Comparison of ENCODE assay signal across 8 mouse cellular contexts in the genomic region with DNA sequence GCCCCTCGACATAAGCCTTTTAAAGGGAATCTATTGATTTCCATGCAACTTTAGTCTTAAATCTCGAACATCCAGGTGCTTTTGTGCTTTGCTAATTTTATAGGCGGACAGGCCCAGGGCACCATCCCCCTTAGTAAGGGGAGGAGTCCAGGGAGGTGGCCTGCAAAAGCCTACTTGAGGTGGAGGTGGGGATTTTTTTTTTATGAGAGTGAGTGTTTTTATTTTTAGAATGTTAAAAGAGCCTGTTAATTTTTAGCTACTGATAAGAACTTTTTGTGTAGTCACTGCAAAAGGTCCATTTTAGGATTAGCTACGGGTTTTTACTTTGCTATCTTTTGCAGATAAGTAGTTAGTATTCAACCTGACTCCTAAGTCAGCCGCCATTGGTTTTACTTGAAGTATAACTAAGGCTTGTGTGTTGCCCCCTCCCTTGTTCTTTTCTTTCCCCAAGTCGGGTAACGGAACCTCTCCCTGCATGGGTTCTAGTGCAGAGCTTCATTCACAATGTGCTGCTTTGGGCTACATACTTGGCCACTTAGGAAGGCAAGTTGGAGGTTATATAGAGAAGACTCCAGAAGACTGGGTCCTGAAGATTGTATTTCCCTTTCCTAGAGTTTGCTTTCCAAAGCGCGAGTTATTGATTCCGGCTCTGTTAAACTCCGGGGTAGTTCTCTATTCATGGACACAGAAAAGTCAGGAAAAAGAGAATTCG. TPM values are rescaled to one million over a fixed set of nuclear protein-coding genes. Genes with fewer than 3 reads are reported as not detected.
A peak's percentile ranks its signal among the peaks of the same experiment; 100 is the strongest.
DNase-seq lines count a peak whose midpoint lies in the region; ATAC-seq and TF ChIP-seq lines count a peak whose summit lies in the region.

No protein-coding gene starts in this region.

- H3K4me2 ChIP-seq in forebrain, embryonic 13.5 days = peak overlapping the region; percentile 67
- H3K4me2 ChIP-seq in intestine, postnatal 0 days (replicated peaks; ENCODE audit: low read depth) = peak overlapping the region; percentile 67
- peak overlapping the region; percentile 87 for H3K4me2 ChIP-seq in stomach, postnatal 0 days (replicated peaks; ENCODE audit: low read depth)

- TF ChIP-seq CTCF in intestine, postnatal 0 days (IDR thresholded peaks at IDR 0.05; ENCODE audit: low read depth) = no peak
- TF ChIP-seq CTCF in stomach, postnatal 0 days (IDR thresholded peaks at IDR 0.05; ENCODE audit: low read depth) = no peak

- H3K27me3 ChIP-seq in forebrain, embryonic 13.5 days = no peaks in the 10 kb centered on the region
- no peaks in the 10 kb centered on the region for H3K27me3 ChIP-seq in intestine, postnatal 0 days (replicated peaks; ENCODE audit: control insufficient read depth, insufficient read depth, low read length)
- no peaks in the 10 kb centered on the region for H3K27me3 ChIP-seq in stomach, postnatal 0 days (ENCODE audit: control insufficient read depth, insufficient read depth, low read length)

- peaks cover 14% of the 10 kb centered on the region for H3K4me1 ChIP-seq in forebrain, embryonic 13.5 days
- H3K4me1 ChIP-seq in intestine, postnatal 0 days (replicated peaks; ENCODE audit: control insufficient read depth, insufficient read depth, low read length) = 0 out of 2 replicates have a peak, but pooled peaks cover 3% of the 10 kb centered on the region
- no peaks in the 10 kb centered on the region; the same call in 1 of the 2 replicates for H3K4me1 ChIP-seq in stomach, postnatal 0 days (replicated peaks; ENCODE audit: control insufficient read depth, insufficient read depth)

- no peaks in the 10 kb centered on the region for H3K9me3 ChIP-seq in forebrain, embryonic 13.5 days (replicated peaks)
- no peaks in the 10 kb centered on the region for H3K9me3 ChIP-seq in intestine, postnatal 0 days (ENCODE audit: control insufficient read depth)
- no peaks in the 10 kb centered on the region for H3K9me3 ChIP-seq in stomach, postnatal 0 days (ENCODE audit: control insufficient read depth, low read length)

- H3K4me3 ChIP-seq in forebrain, embryonic 13.5 days = peak overlapping the region; percentile 96
- H3K4me3 ChIP-seq in intestine, postnatal 0 days (ENCODE audit: low read depth, low read length) = peak overlapping the region; percentile 67
- peak overlapping the region; percentile 90 for H3K4me3 ChIP-seq in stomach, postnatal 0 days (ENCODE audit: low read depth, low read length)

- 49% methylated on average over 12 of the region's 12 CpGs for WGBS in forebrain, embryonic 13.5 days
- WGBS in intestine, postnatal 0 days = 20% methylated on average over 12 of the region's 12 CpGs
- 29% methylated on average over 12 of the region's 12 CpGs for WGBS in stomach, postnatal 0 days

- ATAC-seq in forebrain, embryonic 13.5 days = no peak
- no peak for ATAC-seq in intestine, postnatal 0 days
- no peak for ATAC-seq in stomach, postnatal 0 days (ENCODE audit: low FRiP score, low TSS enrichment)

- peak overlapping the region; percentile 35; the same call in 1 of the 2 replicates for H3K9ac ChIP-seq in forebrain, embryonic 13.5 days
- H3K9ac ChIP-seq in intestine, postnatal 0 days (ENCODE audit: low read depth, low read length) = no peak overlapping the region
- H3K9ac ChIP-seq in stomach, postnatal 0 days (ENCODE audit: low read length) = peak overlapping the region; percentile 90

- peaks cover 24% of the 10 kb centered on the region for H3K36me3 ChIP-seq in forebrain, embryonic 13.5 days (ENCODE audit: poor library complexity, severe bottlenecking)
- H3K36me3 ChIP-seq in intestine, postnatal 0 days (ENCODE audit: control insufficient read depth, insufficient read depth) = no peaks in the 10 kb centered on the region; the same call in 1 of the 2 replicates
- no peaks in the 10 kb centered on the region for H3K36me3 ChIP-seq in stomach, postnatal 0 days (ENCODE audit: control insufficient read depth, insufficient read depth, low read length)

- peak; percentile 24 for DNase-seq in thymus, postnatal 4 days
- DNase-seq in thymus, postnatal 36 days = no peak
- peak; percentile 45 for DNase-seq in lung, postnatal 10 days
- DNase-seq in stomach, postnatal 0 days (ENCODE audit: low spot score) = peak; percentile 66
- no peak for DNase-seq in urinary bladder, adult 2 months (ENCODE audit: low spot score)
- no peak for DNase-seq in layer of hippocampus, postnatal 25 days (ENCODE audit: extremely low spot score in 1 of 2, low spot score in 1 of 2)

- TF ChIP-seq EP300 in stomach, postnatal 0 days (optimal IDR thresholded peaks at IDR 0.05) = no peak

- H3K27ac ChIP-seq in forebrain, embryonic 13.5 days = no peak overlapping the region
- no peak overlapping the region for H3K27ac ChIP-seq in intestine, postnatal 0 days (ENCODE audit: low read depth, low read length)
- peak overlapping the region; percentile 95 for H3K27ac ChIP-seq in stomach, postnatal 0 days (replicated peaks)

RNA-seq across cellular contexts. Expression of a gene that starts 2.2 kb away (rescaled TPM):
- 16.2 and 17.7 TPM in 2 replicates for polyA plus RNA-seq in forebrain, embryonic 13.5 days (2015; fragmentation: Nextera tagmentation; extraction: Ambion mirVana)
- polyA plus RNA-seq in intestine, postnatal 0 days (2015; fragmentation: Nextera tagmentation; extraction: Ambion mirVana) = 9.9 TPM in 2 replicates
- 14.5 and 16.6 TPM in 2 replicates for polyA plus RNA-seq in stomach, postnatal 0 days (2015; fragmentation: Nextera tagmentation; extraction: Ambion mirVana)
- polyA plus RNA-seq in urinary bladder, adult 2 months (2012; rRNA removed) = 13.5 and 13.6 TPM in 2 replicates
- total RNA-seq in layer of hippocampus, postnatal 25 days (2021) = 10 to 100 TPM; 17.0 to 20.8 TPM

Comparison
In these comparisons a context has a peak if more than half of its experiments do, and no peak if none do; other contexts are left out.
1. DNase-seq: peak in thymus, postnatal 4 days (single experiment), lung, postnatal 10 days (single experiment) and stomach, postnatal 0 days (single experiment); none in thymus, postnatal 36 days (0 of 2), urinary bladder, adult 2 months (single experiment) and layer of hippocampus, postnatal 25 days (0 of 2).
2. Peak in every context shown above with its lines, with median percentiles within 50 percentile points of each other: H3K4me2 ChIP-seq and H3K4me3 ChIP-seq.